Mouse (Mus musculus): ENCODE measurements around the gene Kansl3.

GRCm38 (mm10) chr1:36397041-36397440 lies 28.1 kb upstream of the Kansl3 start:
- no peak for TF ChIP-seq CTCF (IDR thresholded peaks at IDR 0.05; ENCODE audit: low read depth, low read length)
- TF ChIP-seq POLR2A (IDR thresholded peaks at IDR 0.05; ENCODE audit: insufficient read depth, low read length), result no peak
- TF ChIP-seq EP300 (IDR thresholded peaks at IDR 0.05; ENCODE audit: insufficient read depth, low read depth, low read length), result no peak
